Mouse (Mus musculus) layer of hippocampus, adult 6 months (tissue): ENCODE results near the gene Krt80. TPM values are rescaled to one million over a fixed set of nuclear protein-coding genes. Genes with fewer than 3 reads are reported as not detected.

ENCODE experiments used
- long read RNA-seq, 2 experiments: library from polyadenylated mRNA; unstranded; transcript quantifications; one replicate each; pipeline ENCODE4 v2.0.0; 2019 to 2020
- microRNA-seq: library from miRNA; unstranded; fragments of <30 nt; microRNA quantifications from one replicate; pipeline ENCODE4 v1.2.0, GENCODE M21; 2020
- polyA plus RNA-seq: library from polyadenylated mRNA; unstranded; fragments of <200 nt; fragmentation: Nextera tagmentation; gene quantifications from 2 replicates; pipeline ENCODE4 v1.2.3, GENCODE M21; 2021

Krt80 gene
- polyA plus RNA-seq, result 0.18 TPM in 1 of 2 replicates, not detected in the other
- long read RNA-seq, experiment 1, result 0 reads
- long read RNA-seq, experiment 2, partial matches to known transcripts, result 1 of 3 reads
- long read RNA-seq, experiment 2, other reads (novel, unspliced or antisense), result 0 of 3 reads

GRCm38 (mm10) chr15:101370101-101370911 is at the start of gene Krt80:
Gene Krt80 (minus strand): TSS chr15:101370162.

GRCm38 (mm10) chr15:101410775-101411174 is 40.8 kb upstream of the Krt80 start, which contains the start of gene Krt7:
Gene Krt7 (plus strand): TSS chr15:101411043.

Small RNAs within 50 kb of the gene (microRNA-seq; reads per million reads assigned to microRNA genes)
- 1.7 reads per million for gene Mir1941

Other genes with a start within 250 kb of the Krt80 start
- 5.1 and 5.8 TPM in 2 replicates for gene Acvrl1, start 241.6 kb downstream of the Krt80 start, polyA plus RNA-seq
- gene Acvr1b, start 196.1 kb downstream of the Krt80 start, polyA plus RNA-seq, result 4.7 and 5.2 TPM in 2 replicates
- gene Grasp, start 146.0 kb downstream of the Krt80 start, polyA plus RNA-seq, result 17.1 and 23.8 TPM in 2 replicates
- gene Nr4a1, start 115.9 kb downstream of the Krt80 start, polyA plus RNA-seq, result 32.4 and 56.3 TPM in 2 replicates
- gene Atg101, start 85.9 kb downstream of the Krt80 start, polyA plus RNA-seq, result 78.2 and 82.9 TPM in 2 replicates
- gene 6030408B16Rik, start 77.0 kb downstream of the Krt80 start, polyA plus RNA-seq, result 0.36 TPM in 2 replicates
- 0.04 and 0.23 TPM in 2 replicates for gene Krt7, start 40.9 kb upstream of the Krt80 start, polyA plus RNA-seq
- 0.18 and 0.29 TPM in 2 replicates for gene Krt87, start 68.6 kb upstream of the Krt80 start, polyA plus RNA-seq
- not detected in 2 replicates for gene Krt88, start 77.6 kb upstream of the Krt80 start, polyA plus RNA-seq
- not detected in 2 replicates for gene Krt81, start 93.6 kb upstream of the Krt80 start, polyA plus RNA-seq
- gene Krt86, start 103.3 kb upstream of the Krt80 start, polyA plus RNA-seq, result not detected in 2 replicates
- not detected in 2 replicates for gene Krt83, start 121.3 kb upstream of the Krt80 start, polyA plus RNA-seq
- not detected in 2 replicates for gene Gm49425, start 147.1 kb upstream of the Krt80 start, polyA plus RNA-seq
- not detected in 2 replicates for gene Krt84, start 162.7 kb upstream of the Krt80 start, polyA plus RNA-seq
- gene Krt82, start 180.5 kb upstream of the Krt80 start, polyA plus RNA-seq, result not detected in 2 replicates
- 0.15 and 0.21 TPM in 2 replicates for gene Krt90, start 192.8 kb upstream of the Krt80 start, polyA plus RNA-seq
- not detected in 2 replicates for gene Krt75, start 203.7 kb upstream of the Krt80 start, polyA plus RNA-seq